Mouse (Mus musculus) heart, adult 2 months (tissue): ENCODE results near the gene Epha2. TPM values are rescaled to one million over a fixed set of nuclear protein-coding genes. Genes with fewer than 3 reads are reported as not detected.

Experiments
- DNase-seq, 2 experiments: peaks; one replicate each; pipeline ENCODE4 v3.0.0; 2021
- H3K27ac ChIP-seq: fragments of 200-600 bp; 2 replicates; pipeline ENCODE4 v1.8.1; 2022
- H3K27me3 ChIP-seq: fragments of 200-500 bp; 2 replicates; pipeline ENCODE4 v1.6.1; 2012; ENCODE audit warnings: mild to moderate bottlenecking, low read length, inconsistent platforms, mixed read lengths; ENCODE audit not compliant: control insufficient read depth, insufficient read depth
- H3K36me3 ChIP-seq: fragments of 200-500 bp; 2 replicates; pipeline ENCODE4 v1.6.1; 2012; ENCODE audit warnings: low read length, inconsistent platforms; ENCODE audit not compliant: control insufficient read depth, insufficient read depth
- H3K4me1 ChIP-seq: fragments of 200-500 bp; 2 replicates; pipeline ENCODE4 v1.6.1; 2011; ENCODE audit warnings: low read length; ENCODE audit not compliant: control insufficient read depth, insufficient read depth
- H3K4me3 ChIP-seq: fragments of 200-600 bp; 2 replicates; pipeline ENCODE4 v1.8.1; 2022
- H3K79me2 ChIP-seq: fragments of 200-500 bp; replicated peaks from 2 replicates; pipeline ENCODE4 v1.6.1; 2012; ENCODE audit warnings: mild to moderate bottlenecking, inconsistent platforms, low read length, moderate library complexity, mixed read lengths; ENCODE audit not compliant: control insufficient read depth, insufficient read depth
- H3K9ac ChIP-seq: fragments of 200-500 bp; 2 replicates; pipeline ENCODE4 v1.6.1; 2012; ENCODE audit warnings: low read depth, mild to moderate bottlenecking, control low read depth, inconsistent platforms, low read length, mixed read lengths
- CTCF ChIP-seq: fragments of 200-600 bp; IDR thresholded peaks from 2 replicates; pipeline ENCODE4 v1.8.1; 2022; ENCODE audit warnings: antibody characterized with exemption, mild to moderate bottlenecking, moderate library complexity
- EP300 ChIP-seq: fragments of 200-500 bp; IDR thresholded peaks from 2 replicates; pipeline ENCODE4 v1.6.1; 2011; ENCODE audit warnings: low read depth, low read length, control low read depth; ENCODE audit not compliant: insufficient read depth
- POLR2A ChIP-seq: fragments of 200-500 bp; IDR thresholded peaks from 2 replicates; pipeline ENCODE4 v1.6.1; 2011; ENCODE audit warnings: mild to moderate bottlenecking, low read depth, low read length, control low read depth; ENCODE audit not compliant: insufficient read depth
- WGBS: fragments of 180-500 bp; shearing (Covaris S2); methylation state at CpG from one replicate; pipeline ENCODE4 v1.1.7; 2018; 5-methylcytosine and 5-hydroxymethylcytosine counted together
- intact Hi-C: fragments of 180-260 bp; cut with DNase I; formaldehyde crosslinking; loops from one replicate; pipeline ENCODE4 v1.15.1; 2025
- polyA plus RNA-seq: library from polyadenylated mRNA; depleted of rRNA; stranded (reverse); fragments of >200 nt; gene quantifications from 2 replicates; pipeline ENCODE4 v1.2.3, GENCODE M21; 2012
- total RNA-seq, 2 experiments: library from RNA; stranded (reverse); gene quantifications; 2 replicates each; pipeline ENCODE4 v1.2.3; 2021

The Epha2 gene
- total and polyA plus RNA-seq, 3 experiments, result 5.5 to 7.7 (median 7.0) TPM

- no peak for DNase-seq
- no peak overlapping the region for H3K27ac ChIP-seq
- intact Hi-C loops, result no loop called here
- no peak for TF ChIP-seq EP300
- no peak for TF ChIP-seq CTCF
- no peak for TF ChIP-seq POLR2A
- 82% methylated on average over 15 of the region's 15 CpGs for WGBS
- H3K4me1 ChIP-seq, result peaks cover 4% of the 10 kb centered on the region; the same call in 1 of the 2 replicates
- no peaks in the 10 kb centered on the region for H3K27me3 ChIP-seq
- no peak overlapping the region for H3K4me3 ChIP-seq
- no peak overlapping the region for H3K9ac ChIP-seq
- H3K36me3 ChIP-seq, result no peaks in the 10 kb centered on the region
- H3K79me2 ChIP-seq, result no peaks in the 10 kb centered on the region
Observed at GRCm38 (mm10) chr4:141270201-141270940, 30.7 kb upstream of the Epha2 start.

- 80% methylated on average over 7 of the region's 7 CpGs for WGBS
- intact Hi-C loops, result no loop called here
- Histone ChIP-seq H3K27me3 (no peaks in the 10 kb centered on the region), H3K4me3 (no peak overlapping the region), H3K4me1 (peaks cover 4% of the 10 kb centered on the region; the same call in 1 of the 2 replicates), H3K9ac (no peak overlapping the region), H3K79me2 (no peaks in the 10 kb centered on the region), H3K27ac (no peak overlapping the region), H3K36me3 (no peaks in the 10 kb centered on the region)
- DNase-seq, result no peak
- TF ChIP-seq CTCF (no peak), EP300 (no peak), POLR2A (no peak)
Observed at GRCm38 (mm10) chr4:141271228-141271627, 29.8 kb upstream of the Epha2 start.

GRCm38 (mm10) chr4:141271721-141272120, 29.3 kb upstream of the Epha2 start:
- Histone ChIP-seq H3K79me2 (no peaks in the 10 kb centered on the region), H3K27me3 (no peaks in the 10 kb centered on the region), H3K4me1 (peaks cover 4% of the 10 kb centered on the region; the same call in 1 of the 2 replicates), H3K27ac (no peak overlapping the region), H3K36me3 (no peaks in the 10 kb centered on the region), H3K9ac (no peak overlapping the region), H3K4me3 (no peak overlapping the region)
- WGBS, result 43% methylated on average over 6 of the region's 6 CpGs
- no peak for DNase-seq
- TF ChIP-seq CTCF, result no peak
- no peak for TF ChIP-seq EP300
- no peak for TF ChIP-seq POLR2A
- intact Hi-C loops, result loop anchor here (2.0 kb wide), 1 partner anchor 67 kb away; no protein-coding TSS in a partner anchor

- DNase-seq, result no peak
Observed at GRCm38 (mm10) chr4:141272878-141273277, 28.2 kb upstream of the Epha2 start.

GRCm38 (mm10) chr4:141273296-141273695, 27.7 kb upstream of the Epha2 start:
- Histone ChIP-seq H3K27me3 (no peaks in the 10 kb centered on the region), H3K4me1 (peaks cover 13% of the 10 kb centered on the region), H3K4me3 (peak overlapping the region; percentile 29; the same call in 1 of the 2 replicates), H3K9ac (peak overlapping the region; percentile 59), H3K36me3 (no peaks in the 10 kb centered on the region), H3K27ac (peak overlapping the region; percentile 53), H3K79me2 (no peaks in the 10 kb centered on the region)
- peak; percentile 89 to 93 for DNase-seq
- WGBS, result 21% methylated on average over 12 of the region's 12 CpGs
- intact Hi-C loops, result loop anchor here (1.0 to 2.0 kb wide), 2 partner anchors 68 to 90 kb away; no protein-coding TSS in a partner anchor
- TF ChIP-seq POLR2A, result 0 out of 2 replicates have a peak, but pooled peaks have one; percentile 21
- TF ChIP-seq EP300, result peak; percentile 98
- TF ChIP-seq CTCF, result no peak

More at GRCm38 (mm10) chr4:141272878-141273277, 28.2 kb upstream of the Epha2 start:
- peak; percentile 62 for TF ChIP-seq POLR2A
- no peak for TF ChIP-seq CTCF
- no peak for TF ChIP-seq EP300
- Histone ChIP-seq H3K4me3 (peak overlapping the region; percentile 29; the same call in 1 of the 2 replicates), H3K79me2 (no peaks in the 10 kb centered on the region), H3K9ac (peak overlapping the region; percentile 59), H3K27me3 (no peaks in the 10 kb centered on the region), H3K4me1 (peaks cover 11% of the 10 kb centered on the region), H3K36me3 (no peaks in the 10 kb centered on the region), H3K27ac (peak overlapping the region; percentile 53)
- 11% methylated on average over 14 of the region's 14 CpGs for WGBS
- intact Hi-C loops, result loop anchor here (1.0 to 2.0 kb wide), 2 partner anchors 68 to 90 kb away; no protein-coding TSS in a partner anchor
